Mouse (Mus musculus) lung, postnatal 36 days (tissue): ENCODE results near the gene Snx4.

ENCODE experiments used
- DNase-seq: peaks from one replicate; pipeline ENCODE4 v3.0.0; 2022; ENCODE audit warnings: mixed read lengths

Snx4 gene

GRCm38 (mm10) chr16:33283079-33283478, 31.8 kb downstream of the Snx4 start:
- no peak for DNase-seq

DNA sequence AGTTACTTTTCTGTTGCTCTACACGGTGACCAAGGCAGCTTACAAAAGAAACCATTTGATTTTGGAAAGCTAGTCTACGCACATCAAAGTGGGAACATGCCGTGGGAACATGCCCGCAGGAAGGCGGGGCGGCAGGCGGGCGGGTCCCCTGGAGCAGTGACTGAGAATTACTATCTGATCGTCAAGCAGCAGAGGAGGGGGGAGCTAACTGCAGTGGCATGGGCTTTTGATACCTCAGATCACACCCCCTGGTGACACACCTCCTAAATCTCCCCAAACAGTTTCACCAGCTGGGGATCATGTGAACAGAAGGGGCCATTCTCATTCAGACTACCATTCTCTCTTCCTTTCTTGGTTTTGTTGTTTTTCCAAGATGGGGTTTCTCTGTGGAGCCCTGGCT, 37.3 kb downstream of the Snx4 start:
- no peak for DNase-seq

- DNase-seq = no peak
Observed at GRCm38 (mm10) chr16:33289981-33290380, 38.7 kb downstream of the Snx4 start.

GRCm38 (mm10) chr16:33292241-33292640, 41.0 kb downstream of the Snx4 start:
- DNase-seq = no peak

GRCm38 (mm10) chr16:33294681-33295080, 43.4 kb downstream of the Snx4 start:
- DNase-seq = no peak

DNA sequence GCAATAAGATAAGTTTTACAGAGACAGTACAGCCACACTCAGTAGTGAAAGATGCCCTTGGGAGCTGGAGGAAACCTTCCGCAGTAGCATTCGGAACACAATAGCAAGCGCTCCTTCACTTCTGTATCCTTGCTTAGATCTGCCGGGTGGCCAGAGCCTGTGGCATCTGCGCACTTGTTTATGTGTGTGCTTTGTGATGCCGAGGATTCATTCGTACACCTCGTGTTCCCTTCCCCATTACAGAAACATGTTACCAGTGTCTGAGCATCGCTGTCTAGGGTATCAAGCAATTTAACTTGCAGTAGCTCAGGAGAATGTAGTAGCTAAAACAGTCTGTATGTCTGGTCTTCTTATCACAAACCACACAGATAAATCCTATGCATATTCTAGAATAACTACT, 44.1 kb downstream of the Snx4 start:
- DNase-seq = no peak

- no peak for DNase-seq
Observed at GRCm38 (mm10) chr16:33297493-33297892, 46.3 kb downstream of the Snx4 start.

DNA sequence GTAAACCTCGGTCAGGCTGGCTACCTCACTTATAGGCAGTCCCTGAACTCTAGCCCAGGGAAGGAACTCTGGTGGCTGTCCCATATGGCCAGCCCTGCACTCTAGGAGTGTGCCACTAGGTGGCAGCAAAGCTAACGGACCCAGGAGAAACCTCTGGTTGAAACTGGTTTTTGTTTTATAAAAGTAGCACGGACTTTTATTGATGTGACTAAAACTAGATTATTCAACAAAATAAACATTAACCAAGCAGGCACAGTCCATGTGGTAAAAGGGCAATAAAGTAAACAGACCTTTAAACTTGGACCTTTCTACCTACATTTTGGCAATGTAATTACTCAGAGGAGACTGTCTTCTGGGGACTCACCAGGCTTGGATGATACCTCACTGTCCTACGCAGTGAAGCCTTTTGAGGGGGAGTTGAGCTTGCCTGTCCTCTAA, 55.4 kb downstream of the Snx4 start:
- DNase-seq = peak; percentile 87

DNA sequence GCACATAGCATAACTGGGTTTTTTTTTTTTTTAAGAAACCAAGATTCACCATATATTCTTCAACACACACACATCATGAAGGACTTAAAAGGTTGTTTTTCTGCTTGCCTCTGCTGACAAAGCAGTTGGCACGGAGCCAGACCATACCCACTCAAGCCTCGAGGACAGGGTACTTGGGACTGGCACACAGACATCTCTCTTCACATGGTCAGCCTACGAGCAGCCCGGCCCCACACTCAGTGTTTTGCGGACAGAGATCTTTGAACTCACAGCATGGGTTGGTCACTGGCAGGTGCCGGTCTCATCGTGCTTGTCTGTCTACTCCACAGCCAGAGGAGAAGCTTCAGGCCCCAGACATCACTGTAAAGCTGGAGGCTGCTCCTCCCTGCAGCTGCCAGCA, 56.5 kb downstream of the Snx4 start:
- DNase-seq = peak; percentile 40

- no peak for DNase-seq
Observed at GRCm38 (mm10) chr16:33309066-33309465, 57.8 kb downstream of the Snx4 start.

GRCm38 (mm10) chr16:33315611-33316010, 64.4 kb downstream of the Snx4 start:
- DNase-seq = no peak

DNA sequence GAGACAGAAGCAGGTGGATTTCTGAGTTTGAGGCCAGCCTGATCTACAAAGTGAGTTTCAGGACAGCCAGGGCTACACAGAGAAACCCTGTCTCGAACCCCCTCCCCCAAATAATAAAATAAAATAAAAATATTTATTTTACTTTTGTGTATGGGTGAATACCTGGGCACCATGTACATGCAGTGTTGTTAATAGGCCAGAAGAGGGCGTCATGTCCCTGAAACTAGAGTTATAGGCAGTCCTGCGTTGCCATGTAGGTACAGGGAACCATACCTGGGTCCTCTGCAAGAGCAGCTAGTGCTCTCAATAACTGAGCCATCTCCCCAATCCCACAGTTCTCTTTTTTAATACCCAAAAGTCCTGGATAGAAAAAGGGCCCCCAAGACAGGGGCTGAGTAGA, 66.4 kb downstream of the Snx4 start:
- no peak for DNase-seq

- no peak for DNase-seq
Observed at GRCm38 (mm10) chr16:33318059-33318458, 66.8 kb downstream of the Snx4 start.

GRCm38 (mm10) chr16:33325704-33326455, 74.6 kb downstream of the Snx4 start:
- no peak for DNase-seq

- no peak for DNase-seq
Observed at GRCm38 (mm10) chr16:33326589-33326988, 75.3 kb downstream of the Snx4 start.

DNA sequence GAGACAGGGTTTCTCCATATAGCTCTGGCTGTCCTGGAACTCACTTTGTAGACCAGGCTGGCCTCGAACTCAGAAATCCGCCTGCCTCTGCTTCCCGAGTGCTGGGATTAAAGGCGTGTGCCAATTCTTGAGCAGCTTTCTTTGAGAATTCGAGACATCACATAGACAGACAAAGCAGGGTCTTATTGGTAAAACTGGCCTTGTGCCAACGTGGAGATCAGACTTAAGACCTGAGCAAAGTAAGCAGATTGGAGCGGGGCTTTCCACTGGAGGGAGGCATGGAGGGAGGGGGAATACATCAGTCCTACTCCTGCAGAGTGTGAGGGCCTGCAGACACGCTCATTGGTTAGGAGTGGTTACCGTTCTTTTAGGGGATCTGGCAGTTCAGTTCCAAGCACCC, 75.9 kb downstream of the Snx4 start:
- no peak for DNase-seq

GRCm38 (mm10) chr16:33333015-33333414, 81.8 kb downstream of the Snx4 start:
- DNase-seq = no peak

DNA sequence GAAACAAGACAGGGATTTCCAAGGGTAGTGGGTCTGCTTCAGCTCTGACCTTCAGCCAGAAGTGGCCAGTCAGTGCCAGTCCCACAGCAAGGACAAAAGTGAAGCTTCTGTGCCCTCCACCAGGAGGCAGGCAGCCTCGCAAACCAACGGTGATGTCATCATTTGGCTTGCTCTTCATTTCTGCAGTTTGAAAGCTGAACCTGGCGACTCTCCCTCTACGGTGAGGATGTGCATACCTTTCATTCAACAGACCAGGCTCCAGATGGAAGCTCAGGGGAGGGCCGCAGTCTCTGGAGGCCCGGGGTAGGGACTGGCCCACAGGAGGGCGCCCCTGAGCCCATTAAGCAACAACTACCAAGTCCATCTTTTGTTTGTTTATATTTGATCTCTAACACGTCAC, 85.9 kb downstream of the Snx4 start:
- peak; percentile 82 for DNase-seq

DNA sequence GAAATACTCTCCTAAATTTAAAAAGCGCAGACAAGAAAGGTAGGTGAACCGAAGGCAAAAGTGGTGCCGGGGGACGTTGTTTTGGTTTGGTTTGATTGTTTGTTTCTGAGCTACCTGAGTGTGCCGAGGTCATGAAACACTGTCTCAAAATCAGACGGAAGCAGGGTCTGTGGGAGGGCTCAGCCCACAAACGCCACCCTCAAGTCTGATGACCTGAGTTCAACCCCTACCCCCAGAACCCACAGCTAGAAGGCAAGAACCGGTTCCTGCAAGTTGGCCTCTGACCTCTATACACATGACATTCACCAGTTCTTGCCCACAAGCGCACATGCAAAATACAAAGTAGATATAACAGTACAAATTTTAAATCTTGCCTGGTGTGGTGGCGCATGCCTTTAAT, 86.4 kb downstream of the Snx4 start:
- no peak for DNase-seq

DNA sequence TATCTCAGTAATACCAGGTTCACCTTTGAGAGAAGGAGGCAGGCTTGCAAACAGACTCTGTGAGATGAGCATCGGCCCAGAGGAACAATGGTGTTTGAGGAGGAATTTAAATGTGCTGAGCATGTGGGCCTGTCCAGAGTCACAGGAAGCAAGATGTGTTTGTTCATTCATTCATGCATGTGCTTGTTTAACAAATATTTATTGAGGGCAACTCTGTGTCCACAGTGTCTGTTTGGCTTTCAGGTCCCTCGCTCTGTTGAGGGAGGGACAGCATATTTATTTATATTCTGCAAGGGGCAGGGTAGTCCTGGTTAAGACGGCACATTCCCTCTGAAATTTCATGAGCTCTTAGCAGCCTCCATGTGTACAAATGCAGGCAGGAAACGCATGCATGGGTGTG, 87.2 kb downstream of the Snx4 start:
- no peak for DNase-seq

DNA sequence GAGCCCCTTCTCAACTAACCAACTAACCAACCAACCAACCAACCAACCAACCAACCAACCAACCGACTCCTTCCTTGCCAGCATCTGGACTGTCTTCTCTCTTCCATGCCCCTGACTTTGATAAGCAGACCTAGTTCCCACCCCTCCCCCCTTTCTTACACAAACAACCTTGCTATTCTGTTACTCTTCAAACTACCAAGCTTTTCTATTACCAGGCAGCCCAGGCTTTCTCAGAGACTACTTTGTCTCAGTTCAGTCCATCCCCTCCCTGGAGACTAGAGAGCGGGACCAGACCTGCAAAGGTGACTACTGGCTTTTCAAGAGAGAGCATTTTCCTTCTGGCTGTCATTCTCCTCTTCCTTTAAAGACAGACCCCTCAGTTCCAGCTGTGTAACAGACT, 88.2 kb downstream of the Snx4 start:
- DNase-seq = no peak

GRCm38 (mm10) chr16:33342356-33342755, 91.1 kb downstream of the Snx4 start:
- DNase-seq = no peak

- no peak for DNase-seq
Observed at GRCm38 (mm10) chr16:33343106-33343505, 91.9 kb downstream of the Snx4 start.

DNA sequence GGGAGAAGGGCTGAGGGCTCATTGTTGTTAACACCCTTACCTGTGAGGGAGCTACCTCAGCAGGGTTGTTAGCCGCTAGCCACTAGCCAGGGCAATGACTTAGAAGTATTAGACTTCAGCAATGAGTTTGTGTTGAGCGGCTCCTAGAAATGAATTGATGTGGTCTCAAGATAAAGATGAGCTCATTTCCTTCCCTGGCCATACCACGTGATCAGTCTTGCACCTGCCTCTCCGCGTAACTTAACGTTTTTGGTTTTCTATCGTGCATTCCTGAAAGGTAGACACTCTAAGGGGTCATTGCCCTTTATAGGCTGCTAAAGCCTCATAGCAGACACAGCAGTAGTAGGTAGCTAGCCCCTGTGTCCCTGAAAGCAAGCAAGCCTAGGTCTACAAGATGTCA, 92.4 kb downstream of the Snx4 start:
- DNase-seq = no peak

DNA sequence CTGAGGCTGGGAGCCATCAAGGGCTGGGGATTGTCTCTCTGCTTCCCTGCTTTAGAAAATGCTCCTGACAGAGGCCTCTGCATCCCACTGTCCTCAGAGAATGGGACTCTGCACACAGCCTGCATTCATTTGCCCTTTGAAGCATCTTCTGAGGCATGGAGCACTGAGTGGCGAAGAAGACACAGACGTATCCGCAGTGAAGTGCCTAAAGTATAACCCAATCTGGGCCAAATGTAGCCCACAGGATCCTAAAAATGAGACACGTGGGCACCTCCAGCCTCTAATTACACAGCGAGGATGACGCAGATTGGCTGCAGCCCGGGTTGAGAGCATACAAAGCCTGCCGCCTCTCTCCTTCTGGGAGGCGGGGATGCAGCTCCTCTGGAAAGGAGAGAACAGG, 93.1 kb downstream of the Snx4 start:
- DNase-seq = no peak
